In the genomic region with DNA sequence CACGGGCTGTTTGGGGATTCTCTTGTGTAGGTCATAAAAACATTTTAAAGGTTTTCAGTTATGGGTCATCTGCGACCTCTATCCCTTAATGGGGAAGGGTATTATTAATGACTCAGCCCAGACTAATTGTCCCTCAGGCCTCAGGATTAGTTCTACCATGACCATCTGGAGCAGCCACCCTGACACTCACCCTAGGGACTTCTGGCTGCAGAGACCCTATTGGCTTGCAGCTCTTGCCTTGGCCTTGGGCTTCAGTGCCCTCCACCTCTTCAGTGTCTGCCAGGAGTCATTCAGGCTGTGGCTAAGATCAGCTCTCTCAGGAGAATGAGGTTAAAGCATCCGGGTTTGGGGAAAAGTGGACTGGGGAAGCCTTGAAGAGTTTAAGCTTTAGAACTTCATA, we compare ENCODE assay signal across 22 mouse cellular contexts.
DNase-seq lines count a peak whose midpoint lies in the region; ATAC-seq and TF ChIP-seq lines count a peak whose summit lies in the region.
"Had no signal": no experiment of that assay in that cellular context is flagged by ENCODE, and none has a peak within 500 bp of the region (broad histone marks: within the 10 kb centered on the region; RNA-seq: fewer than 3 reads in every experiment).

No protein-coding gene starts in this region.

- no peaks in the 10 kb centered on the region for H3K9me3 ChIP-seq in hindbrain, embryonic 11.5 days (ENCODE audit: control insufficient read depth, low read length)
- peaks cover 7% of the 10 kb centered on the region; the same call in 1 of the 2 replicates for H3K9me3 ChIP-seq in hindbrain, embryonic 12.5 days (replicated peaks)
- H3K9me3 ChIP-seq in midbrain, postnatal 0 days (ENCODE audit: low read length), result no peaks in the 10 kb centered on the region
- H3K9me3 ChIP-seq in midbrain, embryonic 15.5 days, result no peaks in the 10 kb centered on the region
- H3K9me3 ChIP-seq: embryonic facial prominence, embryonic 15.5 days had no signal

- H3K36me3 ChIP-seq in hindbrain, embryonic 11.5 days (ENCODE audit: control insufficient read depth, insufficient read depth, low read length), result no peaks in the 10 kb centered on the region
- H3K36me3 ChIP-seq in hindbrain, embryonic 12.5 days, result no peaks in the 10 kb centered on the region
- no peaks in the 10 kb centered on the region for H3K36me3 ChIP-seq in midbrain, postnatal 0 days (ENCODE audit: insufficient read depth, low read length)
- H3K36me3 ChIP-seq in midbrain, embryonic 15.5 days (replicated peaks), result no peaks in the 10 kb centered on the region
- H3K36me3 ChIP-seq: embryonic facial prominence, embryonic 15.5 days; forebrain, embryonic 12.5 days; heart, embryonic 15.5 days had no signal

- peak; percentile 31 for DNase-seq in hindbrain, embryonic 11.5 days (ENCODE audit: low spot score)
- DNase-seq in midbrain, postnatal 0 days (ENCODE audit: low spot score), result peak; percentile 9
- peak; percentile 30 for DNase-seq in mesoderm, embryonic 11.5 days (ENCODE audit: low read depth, low spot score)
- no peak for DNase-seq in urinary bladder, postnatal 14 days (ENCODE audit: low spot score)
- DNase-seq in spleen, postnatal 10 days (ENCODE audit: low spot score in 2 of 2), result no peak
- DNase-seq: adrenal gland, postnatal 14 days; cerebellum, adult 18-20 months; gastrocnemius, postnatal 10 days; heart, adult 18-20 months; heart, postnatal 14 days had no signal

- no peak for TF ChIP-seq CTCF in midbrain, postnatal 0 days (IDR thresholded peaks at IDR 0.05)

- WGBS in hindbrain, embryonic 11.5 days, result 59% methylated on average over 3 of the region's 3 CpGs
- 52% methylated on average over 3 of the region's 3 CpGs for WGBS in hindbrain, embryonic 12.5 days
- WGBS in midbrain, postnatal 0 days, result 73% methylated on average over 3 of the region's 3 CpGs
- 71% methylated on average over 3 of the region's 3 CpGs for WGBS in midbrain, embryonic 15.5 days

- H3K4me1 ChIP-seq in hindbrain, embryonic 11.5 days (replicated peaks; ENCODE audit: control insufficient read depth, insufficient read depth, low read length), result no peaks in the 10 kb centered on the region
- peaks cover 13% of the 10 kb centered on the region for H3K4me1 ChIP-seq in hindbrain, embryonic 12.5 days
- no peaks in the 10 kb centered on the region for H3K4me1 ChIP-seq in midbrain, postnatal 0 days (ENCODE audit: insufficient read depth, low read length)
- H3K4me1 ChIP-seq in midbrain, embryonic 15.5 days, result peaks cover 8% of the 10 kb centered on the region
- H3K4me1 ChIP-seq: embryonic facial prominence, embryonic 15.5 days; heart, embryonic 15.5 days had no signal

- no peak overlapping the region for H3K27ac ChIP-seq in hindbrain, embryonic 11.5 days (ENCODE audit: low read depth, low read length)
- H3K27ac ChIP-seq in hindbrain, embryonic 12.5 days, result no peak overlapping the region
- H3K27ac ChIP-seq in midbrain, postnatal 0 days (ENCODE audit: low read depth, low read length), result no peak overlapping the region
- no peak overlapping the region for H3K27ac ChIP-seq in midbrain, embryonic 15.5 days
- H3K27ac ChIP-seq: embryonic facial prominence, embryonic 15.5 days; forebrain, embryonic 12.5 days; heart, embryonic 15.5 days; hindbrain, postnatal 0 days had no signal

- no peak overlapping the region for H3K4me3 ChIP-seq in hindbrain, embryonic 11.5 days (ENCODE audit: low read depth, low read length)
- no peak overlapping the region for H3K4me3 ChIP-seq in hindbrain, embryonic 12.5 days
- no peak overlapping the region for H3K4me3 ChIP-seq in midbrain, postnatal 0 days (ENCODE audit: low read depth, low read length)
- H3K4me3 ChIP-seq in midbrain, embryonic 15.5 days, result no peak overlapping the region
- H3K4me3 ChIP-seq: embryonic facial prominence, embryonic 15.5 days; erythroblast, embryonic 14.5 days; forebrain, embryonic 12.5 days; heart, embryonic 15.5 days had no signal

- no peaks in the 10 kb centered on the region for H3K27me3 ChIP-seq in hindbrain, embryonic 11.5 days (ENCODE audit: control insufficient read depth, insufficient read depth, low read length)
- no peaks in the 10 kb centered on the region for H3K27me3 ChIP-seq in hindbrain, embryonic 12.5 days
- no peaks in the 10 kb centered on the region for H3K27me3 ChIP-seq in midbrain, postnatal 0 days (ENCODE audit: insufficient read depth, low read length)
- no peaks in the 10 kb centered on the region for H3K27me3 ChIP-seq in midbrain, embryonic 15.5 days (replicated peaks)
- H3K27me3 ChIP-seq: CH12.LX; embryonic facial prominence, embryonic 15.5 days; forebrain, embryonic 12.5 days; heart, embryonic 15.5 days; Patski had no signal

- no peak overlapping the region for H3K9ac ChIP-seq in hindbrain, embryonic 11.5 days (ENCODE audit: low read depth, low read length)
- H3K9ac ChIP-seq in hindbrain, embryonic 12.5 days, result no peak overlapping the region
- no peak overlapping the region for H3K9ac ChIP-seq in midbrain, postnatal 0 days (replicated peaks; ENCODE audit: low read length, poor library complexity, severe bottlenecking)
- H3K9ac ChIP-seq in midbrain, embryonic 15.5 days, result no peak overlapping the region
- H3K9ac ChIP-seq: embryonic facial prominence, embryonic 15.5 days; forebrain, embryonic 12.5 days; heart, embryonic 15.5 days had no signal

- peak; percentile 67 for ATAC-seq in hindbrain, embryonic 11.5 days (ENCODE audit: low FRiP score)
- no peak for ATAC-seq in hindbrain, embryonic 12.5 days (ENCODE audit: low FRiP score)
- ATAC-seq in midbrain, postnatal 0 days (ENCODE audit: low FRiP score), result no peak
- no peak for ATAC-seq in midbrain, embryonic 15.5 days (replicated peaks)
- ATAC-seq: activated CD4-positive, CD25-positive, alpha-beta regulatory T cell, adult 4 months; forebrain, embryonic 16.5 days; hindbrain, postnatal 0 days; Patski had no signal

- H3K4me2 ChIP-seq in hindbrain, embryonic 11.5 days (replicated peaks; ENCODE audit: low read depth, low read length), result no peak overlapping the region
- no peak overlapping the region for H3K4me2 ChIP-seq in hindbrain, embryonic 12.5 days (replicated peaks)
- no peak overlapping the region for H3K4me2 ChIP-seq in midbrain, postnatal 0 days (ENCODE audit: low read depth, low read length, poor library complexity, severe bottlenecking)
- H3K4me2 ChIP-seq in midbrain, embryonic 15.5 days, result no peak overlapping the region
- H3K4me2 ChIP-seq: embryonic facial prominence, embryonic 15.5 days; forebrain, embryonic 12.5 days; heart, embryonic 11.5 days; heart, embryonic 15.5 days had no signal

Comparison
In these comparisons a context has a peak if more than half of its experiments do, and no peak if none do; other contexts are left out.
1. DNase-seq: peak in hindbrain, embryonic 11.5 days (single experiment), midbrain, postnatal 0 days (single experiment) and mesoderm, embryonic 11.5 days (single experiment); none in urinary bladder, postnatal 14 days (single experiment) and spleen, postnatal 10 days (0 of 2).